Mouse (Mus musculus) stomach, embryonic 16.5 days (tissue): ENCODE measurements around the gene Impad1. TPM values are rescaled to one million over a fixed set of nuclear protein-coding genes. Genes with fewer than 3 reads are reported as not detected.

Experiments
- ATAC-seq: fragments of 200-750 bp; cut with Nextera tagmentation; 2 replicates; pipeline ENCODE4 v1.8.0; 2017; ENCODE audit warnings: moderate number of reproducible peaks, moderate TSS enrichment; ENCODE audit not compliant: insufficient read depth, low FRiP score
- H3K27ac ChIP-seq: fragments of 300-500 bp; sonication (generic); 2 replicates; pipeline ENCODE4 v1.5.1; 2014; ENCODE audit warnings: low read length
- H3K27me3 ChIP-seq: fragments of 300-500 bp; sonication (generic); 2 replicates; pipeline ENCODE4 v1.6.1; 2014; ENCODE audit warnings: low read length, control low read depth, mixed read lengths; ENCODE audit not compliant: control insufficient read depth, insufficient read depth
- H3K36me3 ChIP-seq: fragments of 300-500 bp; sonication (generic); 2 replicates; pipeline ENCODE4 v1.6.1; 2014; ENCODE audit warnings: low read length; ENCODE audit not compliant: control insufficient read depth, insufficient read depth
- H3K4me1 ChIP-seq: fragments of 300-500 bp; sonication (generic); 2 replicates; pipeline ENCODE4 v1.6.1; 2014; ENCODE audit warnings: low read length, control low read depth, mixed read lengths; ENCODE audit not compliant: control insufficient read depth, insufficient read depth
- H3K4me2 ChIP-seq: fragments of 300-500 bp; sonication (generic); 2 replicates; pipeline ENCODE4 v1.6.1; 2014; ENCODE audit warnings: low read depth, low read length, mixed read lengths
- H3K4me3 ChIP-seq: fragments of 300-500 bp; sonication (generic); replicated peaks from 2 replicates; pipeline ENCODE4 v1.5.1; 2014; ENCODE audit warnings: mild to moderate bottlenecking, low read length
- H3K9ac ChIP-seq: fragments of 300-500 bp; sonication (generic); 2 replicates; pipeline ENCODE4 v1.6.1; 2014; ENCODE audit warnings: low read length
- H3K9me3 ChIP-seq: fragments of 300-500 bp; sonication (generic); replicated peaks from 2 replicates; pipeline ENCODE4 v1.6.1; 2016; ENCODE audit warnings: low read length, control low read depth; ENCODE audit not compliant: control insufficient read depth
- WGBS: fragments of 180-500 bp; shearing (Covaris S2); extraction: QIAGEN DNeasy Blood & Tissue Kit; methylation state at CpG from one replicate; pipeline ENCODE4 v1.1.7; 2014; 5-methylcytosine and 5-hydroxymethylcytosine counted together
- polyA plus RNA-seq: library from polyadenylated mRNA; unstranded; fragments of >200 nt; fragmentation: Nextera tagmentation; extraction: Ambion mirVana; gene quantifications from 2 replicates; pipeline ENCODE4 v1.2.1, GENCODE M21; 2015

The Impad1 gene
- polyA plus RNA-seq, 1 experiment from 2014 or later, result 34.6 TPM

GRCm38 (mm10) chr4:4784305-4784704 is 8.8 kb downstream of the Impad1 start:
- no peak overlapping the region for H3K4me3 ChIP-seq
- H3K9me3 ChIP-seq, result 0 out of 2 replicates have a peak, but pooled peaks cover 13% of the 10 kb centered on the region
- H3K27ac ChIP-seq, result no peak overlapping the region
- H3K4me2 ChIP-seq, result no peak overlapping the region
- WGBS, result 45% methylated on average over 1 of the region's 1 CpGs
- ATAC-seq, result peak; percentile 64; the same call in 1 of the 2 replicates
- peaks cover 9% of the 10 kb centered on the region for H3K36me3 ChIP-seq
- no peak overlapping the region for H3K9ac ChIP-seq
- H3K27me3 ChIP-seq, result no peaks in the 10 kb centered on the region
- no peaks in the 10 kb centered on the region for H3K4me1 ChIP-seq

- peaks cover 9% of the 10 kb centered on the region for H3K36me3 ChIP-seq
- H3K27me3 ChIP-seq, result no peaks in the 10 kb centered on the region
- ATAC-seq, result no peak
- H3K4me2 ChIP-seq, result no peak overlapping the region
- H3K27ac ChIP-seq, result no peak overlapping the region
- no peak overlapping the region for H3K4me3 ChIP-seq
- no peak overlapping the region for H3K9ac ChIP-seq
- no peaks in the 10 kb centered on the region for H3K4me1 ChIP-seq
- H3K9me3 ChIP-seq, result 0 out of 2 replicates have a peak, but pooled peaks cover 13% of the 10 kb centered on the region
Measured at GRCm38 (mm10) chr4:4783686-4783957, 9.5 kb downstream of the Impad1 start.

DNA sequence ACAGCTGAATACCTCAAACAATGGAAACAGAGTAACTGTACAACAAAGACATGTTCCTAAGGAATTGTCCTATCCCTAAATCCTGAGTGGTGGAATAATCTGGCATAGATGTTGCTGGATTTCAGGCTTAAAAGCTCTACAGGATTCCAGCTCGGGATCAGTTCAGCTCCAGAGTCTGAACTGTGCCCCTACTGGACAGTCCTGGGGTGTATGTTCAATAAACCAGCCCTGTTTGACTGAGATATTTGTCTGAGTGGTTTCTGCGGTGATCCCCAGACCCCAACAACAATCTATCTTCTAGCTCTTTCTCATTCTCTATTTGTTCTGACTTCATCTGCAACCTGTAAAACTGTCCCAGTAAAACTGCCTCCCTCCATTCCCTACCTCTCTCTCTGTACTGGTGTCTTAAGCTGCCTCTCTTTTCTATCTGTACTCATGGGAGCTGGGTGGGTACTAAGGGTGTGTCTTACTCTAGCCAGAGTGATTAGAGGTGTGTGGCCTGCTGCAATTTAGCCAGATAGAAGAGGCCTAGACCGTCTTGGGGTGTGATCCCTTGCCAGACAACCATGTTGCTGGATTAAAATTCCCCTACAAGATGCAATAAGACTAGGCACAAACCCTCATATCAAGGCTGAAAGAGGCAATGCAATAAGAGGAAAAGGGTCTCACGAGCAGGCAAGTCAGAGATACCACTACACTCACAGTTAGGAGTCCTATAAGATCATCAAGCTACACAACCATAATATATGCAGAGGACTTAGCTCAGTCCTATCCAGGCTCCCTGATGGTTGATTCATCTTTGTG is 10.1 kb downstream of the Impad1 start:
- 88% methylated on average over 4 of the region's 4 CpGs for WGBS
- ATAC-seq, result 0 out of 2 replicates have a peak, but pooled peaks have one; percentile 33
- Histone ChIP-seq H3K4me2 (no peak overlapping the region), H3K9ac (no peak overlapping the region), H3K4me1 (no peaks in the 10 kb centered on the region), H3K36me3 (peaks cover 9% of the 10 kb centered on the region), H3K27ac (no peak overlapping the region), H3K4me3 (no peak overlapping the region), H3K9me3 (0 out of 2 replicates have a peak, but pooled peaks cover 13% of the 10 kb centered on the region), H3K27me3 (no peaks in the 10 kb centered on the region)

GRCm38 (mm10) chr4:4779265-4779770 is 13.8 kb downstream of the Impad1 start:
- no peak overlapping the region for H3K27ac ChIP-seq
- H3K9me3 ChIP-seq, result 0 out of 2 replicates have a peak, but pooled peaks cover 13% of the 10 kb centered on the region
- H3K4me1 ChIP-seq, result no peaks in the 10 kb centered on the region; the same call in 1 of the 2 replicates
- H3K27me3 ChIP-seq, result no peaks in the 10 kb centered on the region
- H3K9ac ChIP-seq, result no peak overlapping the region
- no peak overlapping the region for H3K4me3 ChIP-seq
- peaks cover 11% of the 10 kb centered on the region; the same call in 1 of the 2 replicates for H3K36me3 ChIP-seq
- no peak overlapping the region for H3K4me2 ChIP-seq
- ATAC-seq, result no peak

- Histone ChIP-seq H3K9me3 (no peaks in the 10 kb centered on the region), H3K4me1 (no peaks in the 10 kb centered on the region; the same call in 1 of the 2 replicates), H3K36me3 (peaks cover 14% of the 10 kb centered on the region), H3K27me3 (no peaks in the 10 kb centered on the region), H3K27ac (no peak overlapping the region), H3K4me2 (no peak overlapping the region), H3K9ac (no peak overlapping the region), H3K4me3 (no peak overlapping the region)
- WGBS, result 66% methylated on average over 2 of the region's 2 CpGs
- no peak for ATAC-seq
Measured at GRCm38 (mm10) chr4:4771523-4772114, 21.5 kb downstream of the Impad1 start.

GRCm38 (mm10) chr4:4765806-4766205 is 27.3 kb downstream of the Impad1 start:
- 68% methylated on average over 5 of the region's 5 CpGs for WGBS
- no peak overlapping the region for H3K4me2 ChIP-seq

DNA sequence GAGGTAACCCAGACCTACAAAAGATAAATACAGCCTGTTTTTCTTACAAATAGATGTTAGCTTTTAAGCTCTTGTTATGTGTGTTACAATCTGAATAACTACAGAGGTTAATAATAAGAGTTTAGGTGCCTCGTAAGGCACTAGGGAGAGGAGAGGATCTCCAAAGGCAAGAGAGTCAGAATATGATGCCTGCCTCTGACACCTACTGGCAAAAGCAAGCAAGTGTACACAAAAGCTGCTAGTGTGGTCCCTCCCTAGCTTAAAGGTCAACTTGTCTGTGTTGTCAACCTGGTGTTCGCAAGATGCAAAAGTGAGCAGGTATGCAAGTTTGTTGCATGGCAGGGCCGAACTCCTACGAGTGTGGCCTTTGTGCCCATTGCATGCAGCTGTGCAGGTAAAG is 34.8 kb downstream of the Impad1 start:
- no peak overlapping the region for H3K27ac ChIP-seq
- H3K4me1 ChIP-seq, result no peaks in the 10 kb centered on the region
- no peak for ATAC-seq
- WGBS, result 87% methylated on average over 4 of the region's 4 CpGs
- H3K36me3 ChIP-seq, result no peaks in the 10 kb centered on the region
- no peak overlapping the region for H3K4me3 ChIP-seq
- H3K9ac ChIP-seq, result no peak overlapping the region
- H3K4me2 ChIP-seq, result no peak overlapping the region
- no peaks in the 10 kb centered on the region for H3K27me3 ChIP-seq
- no peaks in the 10 kb centered on the region for H3K9me3 ChIP-seq

More at GRCm38 (mm10) chr4:4765806-4766205, 27.3 kb downstream of the Impad1 start:
- Histone ChIP-seq H3K27me3 (no peaks in the 10 kb centered on the region), H3K9me3 (no peaks in the 10 kb centered on the region), H3K27ac (no peak overlapping the region), H3K9ac (no peak overlapping the region), H3K4me3 (no peak overlapping the region), H3K36me3 (peaks cover 11% of the 10 kb centered on the region), H3K4me1 (no peaks in the 10 kb centered on the region)
- no peak for ATAC-seq

DNA sequence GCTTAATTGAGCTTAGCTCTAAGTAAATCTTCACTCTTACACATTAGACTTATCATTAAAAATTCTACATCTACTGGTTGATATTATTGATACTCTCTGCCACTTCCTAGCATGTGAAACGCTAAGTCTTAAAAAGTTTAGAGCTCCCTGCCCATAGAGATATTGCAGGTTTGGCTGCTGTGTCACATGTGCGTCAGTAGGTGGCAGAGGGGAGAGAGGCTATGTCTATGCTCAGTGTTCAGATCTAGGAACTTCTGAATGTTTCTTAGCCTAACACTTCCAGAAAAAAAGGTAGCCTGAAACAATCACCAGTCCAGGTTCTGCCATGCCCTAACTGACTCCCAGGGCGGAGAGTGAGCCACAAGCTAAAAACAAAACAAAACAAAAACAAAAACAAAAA is 63.7 kb downstream of the Impad1 start:
- H3K4me1 ChIP-seq, result no peaks in the 10 kb centered on the region
- H3K9ac ChIP-seq, result no peak overlapping the region
- no peaks in the 10 kb centered on the region for H3K9me3 ChIP-seq
- WGBS, result 64% methylated on average over 3 of the region's 3 CpGs
- no peaks in the 10 kb centered on the region for H3K36me3 ChIP-seq
- no peak overlapping the region for H3K4me2 ChIP-seq
- H3K27ac ChIP-seq, result no peak overlapping the region
- no peak for ATAC-seq
- no peaks in the 10 kb centered on the region for H3K27me3 ChIP-seq
- no peak overlapping the region for H3K4me3 ChIP-seq

DNA sequence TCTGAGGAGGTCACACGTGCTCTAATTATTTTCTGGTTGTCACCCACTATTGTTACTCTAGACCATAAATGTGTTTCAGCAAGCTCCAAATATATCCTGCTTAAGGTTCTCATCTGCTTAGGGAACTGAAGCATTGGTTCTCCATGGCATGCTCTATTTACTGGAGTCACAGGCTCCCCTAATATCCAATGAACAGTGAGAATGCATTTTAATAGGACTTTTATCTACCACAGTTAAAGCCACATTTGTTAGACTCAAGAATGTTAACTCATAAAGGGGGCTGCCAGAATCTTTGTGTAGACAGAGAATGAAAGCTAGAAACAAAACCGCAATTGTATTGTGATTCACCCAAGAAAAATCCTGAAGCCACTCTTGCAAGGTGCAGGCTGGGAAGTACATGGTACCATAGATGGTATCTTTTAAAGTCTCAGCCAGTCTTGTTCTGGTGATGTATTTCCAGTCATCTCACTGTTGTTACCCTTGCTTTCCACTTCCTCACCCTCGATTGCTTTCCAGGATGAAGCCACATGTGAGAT is 66.8 kb downstream of the Impad1 start:
- Histone ChIP-seq H3K4me1 (no peaks in the 10 kb centered on the region), H3K27ac (no peak overlapping the region), H3K27me3 (no peaks in the 10 kb centered on the region), H3K4me3 (no peak overlapping the region), H3K9ac (no peak overlapping the region), H3K4me2 (no peak overlapping the region), H3K9me3 (no peaks in the 10 kb centered on the region), H3K36me3 (no peaks in the 10 kb centered on the region)
- ATAC-seq, result no peak
- 83% methylated on average over 3 of the region's 3 CpGs for WGBS
